Mouse (Mus musculus) spleen, embryonic (tissue): ENCODE measurements at regions not wholly inside any gene's neighbourhood (a gene's known extent, or its start where the extent isn't known, plus 50 kb on each side); places are given as distances from the start of the nearest gene placed in this dataset.

Source experiments
- CTCF ChIA-PET: fragments of 350-600 bp; sonication (Branson Sonifier 250); formaldehyde crosslinking; loops from one replicate; lab custom pipeline; 2022; lab: Charles Lee

GRCm38 (mm10) chr6:103386591-103386990 lies 123.8 kb upstream of the Chl1 start:
- CTCF ChIA-PET: no interaction called here

- CTCF ChIA-PET: no interaction called here
These were observed 104.4 kb upstream of the Chl1 start for GRCm38 (mm10) chr6:103405961-103406360.

DNA sequence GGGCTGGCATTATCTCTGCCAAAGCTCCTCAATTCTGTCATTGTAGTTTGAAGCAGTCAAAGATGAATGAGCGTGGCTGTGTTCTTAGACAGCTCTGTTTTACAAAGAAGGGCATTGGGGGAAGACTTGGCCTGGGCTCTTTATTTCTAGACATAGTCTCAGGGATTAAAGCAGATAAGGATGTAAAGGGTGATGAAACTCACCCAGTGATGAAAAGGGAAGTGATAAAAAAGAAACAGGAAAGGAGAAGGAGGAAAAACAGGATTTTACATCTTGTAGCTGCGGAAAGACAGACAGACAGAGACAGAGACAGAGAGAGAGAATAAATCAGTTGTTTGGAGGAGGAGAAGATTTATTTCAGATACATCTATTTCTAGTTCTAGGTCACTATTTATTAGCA lies 95.5 kb upstream of the Chl1 start:
- CTCF ChIA-PET: no interaction called here

- CTCF ChIA-PET: no interaction called here
These were observed 89.1 kb upstream of the Chl1 start for GRCm38 (mm10) chr6:103421013-103421933.

DNA sequence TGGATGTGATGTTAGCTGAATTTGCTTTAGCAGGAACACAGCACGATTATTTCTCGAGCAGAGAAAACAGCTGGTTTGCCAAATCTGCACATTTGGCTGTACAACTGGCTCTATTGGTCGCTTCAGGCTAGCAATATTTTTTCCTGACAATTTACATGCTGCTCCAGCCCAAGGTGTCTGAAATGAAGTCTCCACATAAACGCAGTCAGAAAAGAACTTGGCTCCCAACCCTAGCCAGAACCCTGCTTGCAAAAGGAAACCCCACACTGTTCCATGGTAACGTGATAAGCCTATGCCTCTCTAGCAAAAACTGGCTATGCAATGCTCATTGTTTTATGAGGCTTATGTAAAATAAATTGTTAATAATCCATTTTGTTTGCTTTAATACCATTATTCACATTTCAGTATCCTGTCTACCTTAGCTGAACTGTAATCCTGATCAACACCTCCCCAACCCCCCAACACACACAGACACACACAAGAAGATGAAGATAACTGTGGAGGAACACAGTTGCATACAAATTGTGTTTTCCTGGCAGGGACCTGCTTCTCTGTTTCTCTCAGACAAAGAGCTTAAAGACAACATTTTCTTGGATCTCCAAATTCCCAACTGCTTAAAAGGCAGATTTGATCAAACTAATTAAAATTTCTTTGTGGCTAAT lies 79.3 kb upstream of the Chl1 start:
- CTCF ChIA-PET: no interaction called here

GRCm38 (mm10) chr6:103431595-103431957 lies 78.8 kb upstream of the Chl1 start:
- CTCF ChIA-PET: no interaction called here
